Mouse (Mus musculus): Measurements from ENCODE around the gene Sbno1.
A peak's percentile ranks its signal among the peaks of the same experiment; 100 is the strongest.
"Not testable (repeated sequence)": the region's sequence is repeated elsewhere in the genome, so short reads cannot be mapped to it uniquely, and the experiment has no call there.

Gene Sbno1

DNA sequence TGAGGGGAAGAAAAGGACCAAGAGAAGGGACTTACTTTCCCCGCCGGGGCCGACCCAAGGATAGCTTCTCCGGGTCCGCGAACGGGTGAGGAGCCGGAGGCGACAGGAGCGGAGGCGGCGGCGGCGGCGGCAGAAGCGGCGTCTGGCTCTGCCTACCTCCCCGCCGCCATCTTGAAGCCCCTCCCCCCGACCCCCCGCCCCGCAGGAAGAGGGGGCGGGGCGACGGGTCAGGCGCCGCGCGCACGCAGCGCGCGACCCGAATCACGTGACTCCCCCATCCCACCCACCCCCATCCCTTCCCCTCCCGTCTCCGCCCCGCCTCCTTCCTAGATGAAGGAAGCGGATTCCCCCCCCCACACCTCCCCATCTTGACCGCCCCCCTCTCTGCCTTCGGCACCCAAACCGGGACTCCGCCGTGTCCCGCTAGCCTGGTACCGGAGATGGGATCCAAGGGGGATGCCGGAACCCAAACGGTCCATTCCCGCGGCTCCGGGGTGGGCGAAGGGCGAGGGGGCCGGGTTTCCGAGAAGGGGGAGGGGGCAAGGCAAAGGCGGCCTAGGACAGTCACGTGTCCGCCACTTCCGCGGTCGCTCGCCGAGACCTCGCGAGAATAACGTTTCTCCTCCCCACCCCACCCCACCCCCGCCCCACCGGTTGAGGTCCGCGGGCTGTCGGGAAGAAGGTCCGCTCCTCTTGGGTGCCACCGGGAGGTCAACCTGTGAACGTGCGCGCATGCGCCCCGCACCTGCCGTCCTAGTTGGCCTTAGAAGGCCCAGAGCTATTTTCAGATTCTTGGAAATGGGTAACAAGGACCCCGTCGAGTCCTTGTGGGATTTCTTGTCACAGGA, at the start of gene Sbno1:
Gene Sbno1 (minus strand): TSS at position 590 of the 848 bp plus-strand sequence.
- DNase-seq (ENCODE audit: low spot score): peak; percentile 99

DNA sequence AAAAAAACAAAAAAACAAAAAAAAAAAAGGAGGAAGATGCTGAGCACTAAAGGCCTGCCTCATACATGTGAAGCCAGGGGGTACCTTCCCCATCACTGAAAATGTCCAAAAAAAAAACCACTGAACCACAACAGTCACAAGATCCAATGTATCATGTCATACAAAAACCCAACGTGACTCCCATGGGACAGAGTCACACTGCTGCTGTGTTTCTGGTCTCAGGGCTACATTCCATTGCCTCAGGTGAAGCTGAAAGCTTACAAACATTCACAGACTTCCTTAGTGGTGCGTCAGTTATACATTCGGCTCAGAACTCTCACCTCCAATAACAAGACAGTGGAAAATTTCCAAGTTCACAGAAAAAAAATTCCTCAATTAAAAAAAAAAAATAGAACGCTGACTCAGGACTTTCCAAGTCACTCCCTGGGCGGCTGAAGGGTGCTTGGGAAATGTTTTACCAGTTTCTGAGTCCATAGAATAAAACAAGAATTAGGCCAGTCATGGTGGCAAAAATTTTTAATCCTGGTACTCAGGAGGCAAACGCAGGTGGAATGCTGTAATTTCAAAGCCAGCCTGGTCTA, 44.9 kb upstream of the Sbno1 start:
- DNase-seq (ENCODE audit: low spot score): no peak

GRCm38 (mm10) chr5:124469486-124469885, 43.7 kb upstream of the Sbno1 start:
- DNase-seq (ENCODE audit: low spot score): no peak

DNA sequence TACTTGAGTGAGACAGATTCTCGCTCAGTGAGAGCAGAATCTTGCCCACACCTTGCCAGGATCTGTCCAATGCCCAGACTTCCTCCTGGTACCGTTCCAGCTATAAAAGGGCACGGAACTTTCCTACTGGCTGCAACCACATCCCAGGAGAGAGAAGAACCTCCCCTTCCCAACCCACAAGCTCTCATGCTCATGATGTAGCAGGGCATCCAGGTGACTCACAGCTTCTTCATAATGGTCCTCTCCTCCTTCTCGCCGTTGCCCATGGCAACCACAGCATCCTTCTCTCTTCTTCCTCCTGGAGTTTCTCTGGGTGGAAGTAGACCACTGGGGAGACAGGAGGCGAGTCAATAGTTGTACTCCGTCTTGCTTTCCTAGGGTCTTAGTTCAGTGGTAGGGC, 42.6 kb upstream of the Sbno1 start:
- no peak for DNase-seq (ENCODE audit: low spot score)

GRCm38 (mm10) chr5:124467766-124468165, 42.0 kb upstream of the Sbno1 start:
- DNase-seq (ENCODE audit: low spot score): no peak

DNA sequence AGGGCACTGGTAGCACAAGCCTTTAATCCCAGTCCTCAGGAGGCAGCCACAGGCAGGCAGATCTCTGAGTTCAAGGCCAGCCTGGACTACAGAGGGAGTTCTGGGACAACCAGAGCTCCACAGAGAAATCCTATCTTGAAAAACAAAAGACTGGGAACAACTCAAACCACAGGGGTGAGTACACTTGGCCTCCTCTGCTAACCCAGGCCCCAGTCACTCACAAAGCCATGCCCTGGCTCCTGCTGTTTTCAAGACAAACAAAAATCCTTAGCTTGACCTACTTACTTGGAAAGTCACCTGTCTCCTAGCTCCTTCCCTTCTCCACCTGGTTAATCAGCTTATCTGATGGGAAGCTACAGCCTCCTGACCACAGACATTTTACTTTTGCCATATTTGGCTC, 39.1 kb upstream of the Sbno1 start:
- DNase-seq (ENCODE audit: low spot score): no peak

- DNase-seq (ENCODE audit: low spot score): no peak
These were observed 37.7 kb upstream of the Sbno1 start for GRCm38 (mm10) chr5:124463462-124463861.

- no peak for DNase-seq (ENCODE audit: low spot score)
These were observed 36.7 kb upstream of the Sbno1 start for GRCm38 (mm10) chr5:124462297-124463025.

DNA sequence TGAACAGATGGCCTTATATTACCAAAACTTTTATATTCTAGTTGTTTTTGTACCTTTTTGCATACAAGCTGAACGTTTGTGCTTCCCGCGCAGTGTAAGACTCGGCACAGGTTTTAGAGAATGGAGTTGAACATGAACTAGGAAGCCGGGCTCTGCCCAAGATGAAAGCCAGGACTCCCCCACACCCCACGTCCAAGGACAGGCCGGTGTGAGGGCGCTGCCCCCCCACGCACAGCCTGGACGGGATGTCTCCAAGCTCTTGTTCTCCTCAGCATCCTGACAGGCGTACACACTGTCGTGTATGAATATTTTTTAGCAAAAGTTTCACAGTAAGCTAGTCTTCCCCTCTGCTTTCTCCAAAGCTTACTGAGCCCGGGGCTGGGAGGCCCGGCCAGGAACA, 35.1 kb upstream of the Sbno1 start:
- DNase-seq (ENCODE audit: low spot score): not testable (repeated sequence)

- DNase-seq (ENCODE audit: low spot score): no peak
These were observed 31.0 kb upstream of the Sbno1 start for GRCm38 (mm10) chr5:124456762-124457161.

DNA sequence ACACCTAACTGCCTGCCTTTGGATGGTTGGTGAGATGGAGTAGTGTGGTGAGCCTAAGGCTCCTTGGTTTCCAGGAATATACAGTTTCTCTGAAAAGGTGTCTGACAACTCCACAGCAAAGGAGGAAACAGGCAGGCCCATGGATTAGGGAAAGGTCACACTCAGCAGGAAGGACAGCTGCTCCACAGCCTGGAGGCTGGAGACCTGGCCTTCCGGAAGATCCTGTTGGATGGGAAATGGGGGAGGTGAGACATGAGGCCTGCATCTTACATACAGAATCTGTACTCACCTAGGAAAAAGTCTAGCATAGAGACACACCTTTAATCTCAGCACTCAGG, 28.2 kb upstream of the Sbno1 start:
- DNase-seq (ENCODE audit: low spot score): no peak

DNA sequence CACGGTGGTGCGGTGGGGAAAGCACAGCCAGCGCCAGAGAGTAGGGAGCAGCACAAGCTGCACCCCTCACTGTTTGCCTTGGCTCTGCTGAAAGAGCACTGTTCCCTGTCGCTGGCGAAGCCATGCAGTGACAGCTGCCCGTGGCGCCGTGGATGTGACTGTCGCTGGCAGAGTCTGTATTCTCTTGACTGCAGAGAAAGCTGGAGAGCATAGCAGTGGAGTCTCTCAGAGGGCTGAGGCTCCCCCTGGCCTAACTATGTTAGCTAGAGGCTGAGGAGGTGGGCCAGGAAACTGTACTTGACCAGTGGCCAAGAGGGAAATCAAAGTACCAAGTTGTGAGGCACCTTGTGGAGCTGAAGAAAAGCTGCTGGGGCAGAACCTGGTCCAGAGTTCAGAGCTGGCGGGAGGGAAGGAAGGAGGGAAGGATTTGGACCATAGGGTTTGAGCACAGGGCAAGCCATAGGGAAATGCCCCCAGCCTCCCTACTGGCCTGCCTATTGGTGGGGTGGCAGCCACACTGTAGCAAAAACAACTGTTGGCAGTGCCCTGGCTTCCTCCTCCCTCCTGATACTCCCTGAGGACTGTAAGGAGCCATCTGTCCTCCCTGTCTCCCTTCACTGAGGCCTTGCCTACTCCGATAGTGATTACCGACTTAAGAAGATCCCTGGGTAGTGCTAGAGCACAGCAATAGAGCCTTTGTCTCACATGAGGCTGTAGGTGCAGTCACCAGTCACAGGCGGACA, 27.7 kb upstream of the Sbno1 start:
- no peak for DNase-seq (ENCODE audit: low spot score)

GRCm38 (mm10) chr5:124452494-124453228, 26.9 kb upstream of the Sbno1 start:
- DNase-seq (ENCODE audit: low spot score): no peak

GRCm38 (mm10) chr5:124450641-124451340, 25.0 kb upstream of the Sbno1 start:
- DNase-seq (ENCODE audit: low spot score): peak; percentile 86

GRCm38 (mm10) chr5:124450051-124450450, 24.2 kb upstream of the Sbno1 start:
- DNase-seq (ENCODE audit: low spot score): peak; percentile 36

DNA sequence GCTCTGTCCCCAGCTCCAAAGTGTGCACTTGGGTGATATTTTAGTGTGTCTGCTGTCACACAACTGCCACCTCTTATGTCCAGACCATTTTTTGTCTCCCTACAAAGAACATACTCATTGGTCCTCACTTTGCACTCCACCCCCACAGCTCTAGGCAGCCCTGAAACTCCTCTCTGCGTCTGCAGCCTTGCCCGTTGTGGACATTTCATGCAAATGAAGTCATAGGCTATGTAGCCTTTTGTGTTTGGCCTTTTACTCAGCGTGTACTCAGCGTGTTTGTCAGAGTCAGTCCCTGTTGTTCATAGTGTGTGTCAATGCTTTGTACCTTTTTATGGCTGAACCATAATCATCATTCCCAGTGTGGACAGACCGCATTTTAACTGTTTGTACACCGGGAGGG, 23.7 kb upstream of the Sbno1 start:
- peak; percentile 55 for DNase-seq (ENCODE audit: low spot score)

DNA sequence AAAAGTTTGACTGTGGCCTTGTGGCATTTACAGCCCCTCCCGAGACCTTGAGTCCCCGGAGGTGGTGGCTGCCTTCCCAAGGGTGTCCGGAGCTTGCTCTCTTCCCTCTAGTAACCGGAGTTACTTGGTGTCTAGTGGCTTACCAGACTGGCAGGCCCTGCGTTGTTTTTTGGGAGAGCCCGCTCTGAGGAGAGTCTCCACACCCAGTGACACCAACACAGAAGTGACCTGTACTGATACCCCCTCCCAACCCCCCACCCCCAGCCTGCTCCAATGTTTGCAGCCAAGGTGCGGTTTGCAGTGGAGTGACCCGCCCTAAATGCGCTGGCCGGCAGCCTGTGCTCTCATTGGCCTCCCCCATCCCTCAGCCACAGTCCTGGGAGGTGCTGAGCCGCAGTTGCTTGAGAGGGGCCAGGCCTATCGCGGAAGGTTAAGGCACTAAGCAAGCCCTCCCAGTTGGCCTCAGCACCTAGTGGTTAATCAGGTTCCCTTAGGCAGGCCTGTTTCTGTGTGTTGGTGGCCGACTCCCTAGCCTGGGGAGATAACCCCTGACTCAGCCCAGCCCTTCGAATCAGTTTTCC, 20.6 kb upstream of the Sbno1 start:
- peak; percentile 95 for DNase-seq (ENCODE audit: low spot score)

DNA sequence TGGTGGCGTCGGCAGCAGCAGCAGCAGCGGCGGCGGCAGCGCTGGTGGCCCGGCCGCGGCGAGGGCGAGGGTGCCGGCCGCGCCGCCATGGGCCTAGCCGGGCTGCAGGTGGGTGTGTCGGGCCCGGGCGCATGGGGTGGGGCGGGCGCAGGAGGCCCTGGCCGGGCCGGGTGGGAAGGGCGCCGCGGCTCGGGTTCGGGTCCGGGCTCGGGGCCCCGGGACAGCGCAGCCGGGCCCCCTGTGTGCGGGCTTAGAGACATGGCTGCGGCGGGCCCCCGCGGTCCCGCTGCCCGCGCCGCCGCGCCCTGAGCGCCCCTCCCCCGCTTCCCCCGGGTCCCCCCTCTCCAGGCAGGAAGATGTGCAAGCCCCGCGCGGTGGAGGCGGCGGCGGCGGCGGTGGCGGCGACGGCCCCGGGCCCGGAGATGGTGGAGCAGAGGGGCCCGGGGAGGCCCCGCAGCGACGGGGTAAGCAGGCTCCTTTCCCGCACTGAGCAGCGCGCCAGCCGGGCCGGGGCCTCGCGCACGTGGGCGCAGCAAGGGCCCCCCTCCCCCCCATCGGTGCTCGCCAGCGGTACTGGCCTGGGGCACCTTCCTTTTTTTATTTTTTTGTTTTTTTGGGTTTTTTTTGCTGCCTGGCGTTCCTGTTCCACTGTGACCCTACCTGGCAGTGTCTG, 20.0 kb upstream of the Sbno1 start:
- peak; percentile 62 for DNase-seq (ENCODE audit: low spot score)

DNA sequence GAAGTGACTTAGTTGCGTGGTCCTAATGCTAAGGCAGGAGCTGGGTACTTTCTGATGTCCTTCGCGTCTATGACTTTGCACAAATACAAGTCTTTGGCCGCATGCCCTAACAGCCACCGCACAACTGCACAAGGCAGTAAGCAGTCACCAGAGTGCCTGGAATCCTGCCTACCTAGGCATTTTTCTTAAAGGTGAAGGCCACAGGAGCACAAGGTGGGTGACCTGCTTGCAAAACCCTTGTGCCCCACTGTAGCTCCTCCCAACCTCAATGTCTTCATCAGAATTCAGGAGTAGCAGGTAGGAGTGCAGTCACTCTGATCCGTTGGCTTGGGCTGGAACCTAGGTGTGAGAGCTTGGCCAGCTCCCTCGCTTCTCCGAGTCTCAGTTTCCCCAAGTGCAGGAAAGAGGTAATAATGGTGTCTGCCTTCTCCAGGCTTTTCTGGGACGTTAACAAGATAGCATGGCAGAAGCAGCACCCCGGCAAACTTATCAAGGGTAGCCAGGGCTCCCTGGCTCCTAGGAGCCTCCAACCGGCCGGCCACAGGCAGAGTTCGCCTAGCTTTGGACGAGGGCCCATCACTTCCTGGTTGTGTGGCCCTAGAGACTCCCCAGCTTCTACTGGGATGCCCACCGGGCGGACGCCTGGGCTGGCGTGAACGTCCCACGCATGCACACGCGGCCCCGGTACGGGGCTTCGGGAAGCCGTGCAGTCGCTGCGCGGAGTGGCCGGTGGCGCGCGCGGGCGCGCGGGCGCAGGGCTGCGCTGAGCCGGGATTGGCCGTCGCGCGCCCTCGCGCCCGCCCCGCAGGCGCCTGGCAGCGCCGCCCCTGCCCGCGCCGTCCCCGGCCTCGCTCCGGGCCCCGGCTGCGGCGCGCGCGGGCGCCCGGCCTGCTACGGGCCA, 19.1 kb upstream of the Sbno1 start:
- DNase-seq (ENCODE audit: low spot score): peak; percentile 78
